Mouse (Mus musculus) ES-Bruce4 (cell line): ENCODE results near the gene Apoh.

Source experiments
- CTCF ChIP-seq: IDR thresholded peaks from one replicate; pipeline ENCODE4 v1.8.1; 2011; ENCODE audit warnings: low read depth, low read length
- EP300 ChIP-seq: IDR thresholded peaks from 2 replicates; pipeline ENCODE4 v1.6.1; 2011; ENCODE audit warnings: low read depth, low read length; ENCODE audit not compliant: insufficient read depth
- POLR2A ChIP-seq: IDR thresholded peaks from one replicate; pipeline ENCODE4 v1.8.1; 2011; ENCODE audit warnings: low read length; ENCODE audit not compliant: insufficient read depth

DNA sequence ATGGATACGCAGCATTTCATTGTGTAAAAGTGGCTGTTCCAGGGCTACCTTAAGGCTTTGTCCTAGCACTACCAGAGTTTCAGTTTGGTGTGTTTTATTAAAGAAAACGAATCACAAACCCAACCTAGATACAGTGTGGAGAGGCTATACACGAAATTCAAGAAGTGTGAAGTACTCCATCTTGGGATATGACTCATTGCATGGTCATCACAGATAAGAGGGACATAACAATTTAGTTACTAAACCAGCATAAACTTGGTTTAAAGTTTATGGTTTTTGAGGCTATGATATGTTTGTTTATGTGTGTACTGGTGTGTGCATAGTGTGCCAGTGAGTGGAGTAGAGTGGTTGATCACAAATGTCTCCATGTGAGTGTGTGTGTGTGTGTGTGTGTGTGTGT, 116.4 kb downstream of the Apoh start:
- no peak for TF ChIP-seq POLR2A
- no peak for TF ChIP-seq EP300
- TF ChIP-seq CTCF: no peak
